Mouse (Mus musculus): ENCODE measurements around the gene Mei1. TPM values are rescaled to one million over a fixed set of nuclear protein-coding genes. Genes with fewer than 3 reads are reported as not detected.
"Not testable (repeated sequence)": the region's sequence is repeated elsewhere in the genome, so short reads cannot be mapped to it uniquely, and the experiment has no call there.

Gene Mei1
- total and polyA plus RNA-seq, 2 experiments from 2014 or later, result not detected

GRCm38 (mm10) chr15:82086131-82086530, 16.3 kb downstream of the Mei1 start:
- Histone ChIP-seq H3K27ac (ENCODE audit: low read depth) (no peak overlapping the region), H3K9ac (replicated peaks; ENCODE audit: low read depth, low read length) (no peak overlapping the region), H3K4me1 (ENCODE audit: control insufficient read depth, insufficient read depth) (no peaks in the 10 kb centered on the region), H3K27me3 (ENCODE audit: control insufficient read depth, insufficient read depth, low read length) (0 out of 2 replicates have a peak, but pooled peaks cover 3% of the 10 kb centered on the region), H3K4me2 (ENCODE audit: low read depth, low read length) (no peak overlapping the region), H3K4me3 (ENCODE audit: low read depth, low read length) (no peak overlapping the region), H3K9me3 (replicated peaks; ENCODE audit: control insufficient read depth, low read length) (no peaks in the 10 kb centered on the region), H3K36me3 (replicated peaks; ENCODE audit: control insufficient read depth, insufficient read depth, low read length) (no peaks in the 10 kb centered on the region)
- ATAC-seq (ENCODE audit: insufficient read depth, low read depth), result no peak
- TF ChIP-seq CTCF (IDR thresholded peaks at IDR 0.05; ENCODE audit: low read depth) (no peak), EP300 (IDR thresholded peaks at IDR 0.05; ENCODE audit: low read depth) (no peak)
- DNase-seq (ENCODE audit: low spot score), result no peak
- WGBS, result 63% methylated on average over 12 of the region's 12 CpGs

GRCm38 (mm10) chr15:82087266-82087665, 17.5 kb downstream of the Mei1 start:
- H3K9ac ChIP-seq (replicated peaks; ENCODE audit: low read depth, low read length), result no peak overlapping the region
- no peak overlapping the region for H3K27ac ChIP-seq (ENCODE audit: low read depth)
- H3K4me1 ChIP-seq (ENCODE audit: control insufficient read depth, insufficient read depth), result no peaks in the 10 kb centered on the region
- H3K9me3 ChIP-seq (replicated peaks; ENCODE audit: control insufficient read depth, low read length), result no peaks in the 10 kb centered on the region
- H3K4me3 ChIP-seq (ENCODE audit: low read depth, low read length), result no peak overlapping the region
- H3K36me3 ChIP-seq (replicated peaks; ENCODE audit: control insufficient read depth, insufficient read depth, low read length), result no peaks in the 10 kb centered on the region
- H3K4me2 ChIP-seq (ENCODE audit: low read depth, low read length), result no peak overlapping the region
- 0 out of 2 replicates have a peak, but pooled peaks cover 3% of the 10 kb centered on the region for H3K27me3 ChIP-seq (ENCODE audit: control insufficient read depth, insufficient read depth, low read length)
- no peak for DNase-seq (ENCODE audit: low spot score)
- TF ChIP-seq EP300 (IDR thresholded peaks at IDR 0.05; ENCODE audit: low read depth), result no peak
- TF ChIP-seq CTCF (IDR thresholded peaks at IDR 0.05; ENCODE audit: low read depth), result no peak
- WGBS, result 19% methylated on average over 7 of the region's 10 CpGs
- no peak for ATAC-seq (ENCODE audit: insufficient read depth, low read depth)

- Histone ChIP-seq H3K27ac (ENCODE audit: low read depth) (no peak overlapping the region), H3K27me3 (ENCODE audit: control insufficient read depth, insufficient read depth, low read length) (0 out of 2 replicates have a peak, but pooled peaks cover 3% of the 10 kb centered on the region), H3K9me3 (replicated peaks; ENCODE audit: control insufficient read depth, low read length) (no peaks in the 10 kb centered on the region), H3K4me3 (ENCODE audit: low read depth, low read length) (no peak overlapping the region), H3K4me1 (ENCODE audit: control insufficient read depth, insufficient read depth) (no peaks in the 10 kb centered on the region), H3K4me2 (ENCODE audit: low read depth, low read length) (no peak overlapping the region), H3K9ac (replicated peaks; ENCODE audit: low read depth, low read length) (no peak overlapping the region), H3K36me3 (replicated peaks; ENCODE audit: control insufficient read depth, insufficient read depth, low read length) (no peaks in the 10 kb centered on the region)
- WGBS, result 55% methylated on average over 7 of the region's 7 CpGs
- no peak for ATAC-seq (ENCODE audit: insufficient read depth, low read depth)
- DNase-seq (ENCODE audit: low spot score), result no peak
- TF ChIP-seq EP300 (IDR thresholded peaks at IDR 0.05; ENCODE audit: low read depth) (no peak), CTCF (IDR thresholded peaks at IDR 0.05; ENCODE audit: low read depth) (no peak)
Measured at GRCm38 (mm10) chr15:82091061-82091460, 21.3 kb downstream of the Mei1 start.

GRCm38 (mm10) chr15:82106953-82107555, 37.3 kb downstream of the Mei1 start:
- Histone ChIP-seq H3K27ac (ENCODE audit: low read depth) (no peak overlapping the region), H3K27me3 (ENCODE audit: control insufficient read depth, insufficient read depth, low read length) (no peaks in the 10 kb centered on the region), H3K4me1 (ENCODE audit: control insufficient read depth, insufficient read depth) (no peaks in the 10 kb centered on the region), H3K9me3 (replicated peaks; ENCODE audit: control insufficient read depth, low read length) (no peaks in the 10 kb centered on the region), H3K9ac (replicated peaks; ENCODE audit: low read depth, low read length) (no peak overlapping the region), H3K4me3 (ENCODE audit: low read depth, low read length) (no peak overlapping the region), H3K4me2 (ENCODE audit: low read depth, low read length) (no peak overlapping the region), H3K36me3 (replicated peaks; ENCODE audit: control insufficient read depth, insufficient read depth, low read length) (no peaks in the 10 kb centered on the region)
- TF ChIP-seq CTCF (IDR thresholded peaks at IDR 0.05; ENCODE audit: low read depth) (peak; percentile 68), EP300 (IDR thresholded peaks at IDR 0.05; ENCODE audit: low read depth) (no peak)
- WGBS, result 17% methylated on average over 8 of the region's 8 CpGs
- ATAC-seq (ENCODE audit: insufficient read depth, low read depth), result no peak
- no peak for DNase-seq (ENCODE audit: low spot score)

- DNase-seq (ENCODE audit: low spot score) (no peak), ATAC-seq (ENCODE audit: insufficient read depth, low read depth) (no peak)
- Histone ChIP-seq H3K27me3 (ENCODE audit: control insufficient read depth, insufficient read depth, low read length) (0 out of 2 replicates have a peak, but pooled peaks cover 2% of the 10 kb centered on the region), H3K4me1 (ENCODE audit: control insufficient read depth, insufficient read depth) (no peaks in the 10 kb centered on the region), H3K9me3 (replicated peaks; ENCODE audit: control insufficient read depth, low read length) (no peaks in the 10 kb centered on the region), H3K4me3 (ENCODE audit: low read depth, low read length) (no peak overlapping the region), H3K4me2 (ENCODE audit: low read depth, low read length) (no peak overlapping the region), H3K27ac (ENCODE audit: low read depth) (no peak overlapping the region), H3K36me3 (replicated peaks; ENCODE audit: control insufficient read depth, insufficient read depth, low read length) (no peaks in the 10 kb centered on the region), H3K9ac (replicated peaks; ENCODE audit: low read depth, low read length) (no peak overlapping the region)
- WGBS, result 82% methylated on average over 8 of the region's 8 CpGs
- TF ChIP-seq EP300 (IDR thresholded peaks at IDR 0.05; ENCODE audit: low read depth), result no peak
- TF ChIP-seq CTCF (IDR thresholded peaks at IDR 0.05; ENCODE audit: low read depth), result no peak
Measured at GRCm38 (mm10) chr15:82120544-82120943, 50.7 kb downstream of the Mei1 start.

GRCm38 (mm10) chr15:82126690-82127089, 56.9 kb downstream of the Mei1 start:
- WGBS, result 77% methylated on average over 4 of the region's 4 CpGs
- H3K4me3 ChIP-seq (ENCODE audit: low read depth, low read length); H3K27me3 ChIP-seq (ENCODE audit: control insufficient read depth, insufficient read depth, low read length); H3K9ac ChIP-seq (replicated peaks; ENCODE audit: low read depth, low read length); DNase-seq (ENCODE audit: low spot score); H3K4me1 ChIP-seq (ENCODE audit: control insufficient read depth, insufficient read depth); H3K9me3 ChIP-seq (replicated peaks; ENCODE audit: control insufficient read depth, low read length); H3K36me3 ChIP-seq (replicated peaks; ENCODE audit: control insufficient read depth, insufficient read depth, low read length); H3K27ac ChIP-seq (ENCODE audit: low read depth); ATAC-seq (ENCODE audit: insufficient read depth, low read depth); H3K4me2 ChIP-seq (ENCODE audit: low read depth, low read length): not testable (repeated sequence)

Data from heart, postnatal 0 days (tissue).